Mouse (Mus musculus): ENCODE results near the gene Plppr1. TPM values are rescaled to one million over a fixed set of nuclear protein-coding genes. Genes with fewer than 3 reads are reported as not detected.
"Not testable (repeated sequence)": the region's sequence is repeated elsewhere in the genome, so short reads cannot be mapped to it uniquely, and the experiment has no call there.

The Plppr1 gene
- polyA plus RNA-seq, 1 experiment from 2014 or later: 4.6 TPM

- Histone ChIP-seq H3K27ac (no peak overlapping the region), H3K9me3 (no peaks in the 10 kb centered on the region), H3K4me3 (no peak overlapping the region)
These were observed 219.4 kb downstream of the Plppr1 start for GRCm38 (mm10) chr4:49278515-49278914.

GRCm38 (mm10) chr4:49284692-49285291, 225.7 kb downstream of the Plppr1 start:
- 89% methylated on average over 14 of the region's 15 CpGs for WGBS
- H3K4me3 ChIP-seq: no peak overlapping the region
- no peaks in the 10 kb centered on the region for H3K36me3 ChIP-seq (replicated peaks)
- H3K27me3 ChIP-seq (ENCODE audit: poor library complexity, severe bottlenecking): no peaks in the 10 kb centered on the region
- H3K4me1 ChIP-seq: peaks cover 5% of the 10 kb centered on the region; the same call in 1 of the 2 replicates
- DNase-seq (ENCODE audit: extremely low spot score, low spot score): no peak
- no peak overlapping the region for H3K27ac ChIP-seq
- H3K9me3 ChIP-seq: no peaks in the 10 kb centered on the region

More at GRCm38 (mm10) chr4:49278515-49278914, 219.4 kb downstream of the Plppr1 start:
- Histone ChIP-seq H3K27me3 (ENCODE audit: poor library complexity, severe bottlenecking) (no peaks in the 10 kb centered on the region), H3K4me1 (no peaks in the 10 kb centered on the region), H3K36me3 (replicated peaks) (no peaks in the 10 kb centered on the region)
- 92% methylated on average over 5 of the region's 5 CpGs for WGBS
- no peak for DNase-seq (ENCODE audit: extremely low spot score, low spot score)

- no peaks in the 10 kb centered on the region for H3K27me3 ChIP-seq (ENCODE audit: poor library complexity, severe bottlenecking)
- H3K4me1 ChIP-seq: peaks cover 5% of the 10 kb centered on the region; the same call in 1 of the 2 replicates
- H3K9me3 ChIP-seq: no peaks in the 10 kb centered on the region
- H3K36me3 ChIP-seq (replicated peaks): no peaks in the 10 kb centered on the region
- DNase-seq (ENCODE audit: extremely low spot score, low spot score): no peak
- 83% methylated on average over 15 of the region's 15 CpGs for WGBS
- H3K4me3 ChIP-seq: no peak overlapping the region
- no peak overlapping the region for H3K27ac ChIP-seq
These were observed 226.5 kb downstream of the Plppr1 start for GRCm38 (mm10) chr4:49285340-49286196.

GRCm38 (mm10) chr4:49286197-49286492, 227.1 kb downstream of the Plppr1 start:
- peaks cover 5% of the 10 kb centered on the region; the same call in 1 of the 2 replicates for H3K4me1 ChIP-seq
- 88% methylated on average over 4 of the region's 4 CpGs for WGBS
- H3K27me3 ChIP-seq (ENCODE audit: poor library complexity, severe bottlenecking): no peaks in the 10 kb centered on the region
- no peak overlapping the region for H3K4me3 ChIP-seq
- no peaks in the 10 kb centered on the region for H3K9me3 ChIP-seq
- DNase-seq (ENCODE audit: extremely low spot score, low spot score): no peak
- H3K36me3 ChIP-seq (replicated peaks): no peaks in the 10 kb centered on the region
- H3K27ac ChIP-seq: no peak overlapping the region

GRCm38 (mm10) chr4:49296434-49296833, 237.4 kb downstream of the Plppr1 start:
- Histone ChIP-seq H3K27me3 (ENCODE audit: poor library complexity, severe bottlenecking) (no peaks in the 10 kb centered on the region), H3K27ac (no peak overlapping the region), H3K36me3 (replicated peaks) (no peaks in the 10 kb centered on the region), H3K4me3 (no peak overlapping the region), H3K9me3 (no peaks in the 10 kb centered on the region), H3K4me1 (no peaks in the 10 kb centered on the region)
- WGBS: 86% methylated on average over 1 of the region's 1 CpGs
- no peak for DNase-seq (ENCODE audit: extremely low spot score, low spot score)

GRCm38 (mm10) chr4:49299576-49299975, 240.5 kb downstream of the Plppr1 start:
- H3K4me3 ChIP-seq: no peak overlapping the region
- H3K9me3 ChIP-seq: no peaks in the 10 kb centered on the region
- H3K27ac ChIP-seq: no peak overlapping the region
- H3K27me3 ChIP-seq (ENCODE audit: poor library complexity, severe bottlenecking): no peaks in the 10 kb centered on the region
- DNase-seq (ENCODE audit: extremely low spot score, low spot score): no peak
- no peaks in the 10 kb centered on the region for H3K4me1 ChIP-seq
- 44% methylated on average over 1 of the region's 1 CpGs for WGBS
- H3K36me3 ChIP-seq (replicated peaks): no peaks in the 10 kb centered on the region

GRCm38 (mm10) chr4:49321903-49322635, 263.0 kb downstream of the Plppr1 start:
- 61% methylated on average over 6 of the region's 6 CpGs for WGBS
- Histone ChIP-seq H3K27me3 (ENCODE audit: poor library complexity, severe bottlenecking) (no peaks in the 10 kb centered on the region), H3K4me1 (no peaks in the 10 kb centered on the region), H3K4me3 (no peak overlapping the region), H3K27ac (no peak overlapping the region), H3K9me3 (no peaks in the 10 kb centered on the region), H3K36me3 (replicated peaks) (no peaks in the 10 kb centered on the region)
- DNase-seq (ENCODE audit: extremely low spot score, low spot score): no peak

GRCm38 (mm10) chr4:49337949-49338348, 278.9 kb downstream of the Plppr1 start:
- H3K36me3 ChIP-seq (replicated peaks); DNase-seq (ENCODE audit: extremely low spot score, low spot score); H3K27me3 ChIP-seq (ENCODE audit: poor library complexity, severe bottlenecking); H3K27ac ChIP-seq; H3K9me3 ChIP-seq; H3K4me3 ChIP-seq; H3K4me1 ChIP-seq: not testable (repeated sequence)
- 91% methylated on average over 3 of the region's 4 CpGs for WGBS

GRCm38 (mm10) chr4:49340091-49340490, 281.0 kb downstream of the Plppr1 start:
- H3K4me1 ChIP-seq; H3K9me3 ChIP-seq; DNase-seq (ENCODE audit: extremely low spot score, low spot score); H3K36me3 ChIP-seq (replicated peaks); H3K4me3 ChIP-seq; H3K27me3 ChIP-seq (ENCODE audit: poor library complexity, severe bottlenecking); H3K27ac ChIP-seq: not testable (repeated sequence)
- 85% methylated on average over 3 of the region's 3 CpGs for WGBS

- H3K27ac ChIP-seq; H3K4me1 ChIP-seq; H3K9me3 ChIP-seq; H3K36me3 ChIP-seq (replicated peaks); DNase-seq (ENCODE audit: extremely low spot score, low spot score); H3K4me3 ChIP-seq; H3K27me3 ChIP-seq (ENCODE audit: poor library complexity, severe bottlenecking): not testable (repeated sequence)
- WGBS: 76% methylated on average over 1 of the region's 1 CpGs
These were observed 288.9 kb downstream of the Plppr1 start for GRCm38 (mm10) chr4:49348001-49348400.

GRCm38 (mm10) chr4:49348677-49349076, 289.6 kb downstream of the Plppr1 start:
- H3K36me3 ChIP-seq (replicated peaks): no peaks in the 10 kb centered on the region
- H3K27ac ChIP-seq: no peak overlapping the region
- H3K27me3 ChIP-seq (ENCODE audit: poor library complexity, severe bottlenecking): no peaks in the 10 kb centered on the region
- WGBS: 51% methylated on average over 2 of the region's 2 CpGs
- no peak overlapping the region for H3K4me3 ChIP-seq
- no peak for DNase-seq (ENCODE audit: extremely low spot score, low spot score)
- H3K9me3 ChIP-seq: no peaks in the 10 kb centered on the region
- no peaks in the 10 kb centered on the region for H3K4me1 ChIP-seq

GRCm38 (mm10) chr4:49350470-49350869, 291.4 kb downstream of the Plppr1 start:
- WGBS: 89% methylated on average over 4 of the region's 4 CpGs

GRCm38 (mm10) chr4:49357097-49357496, 298.0 kb downstream of the Plppr1 start:
- no peak overlapping the region for H3K4me3 ChIP-seq
- H3K9me3 ChIP-seq: peaks cover 7% of the 10 kb centered on the region
- no peaks in the 10 kb centered on the region for H3K36me3 ChIP-seq (replicated peaks)
- no peaks in the 10 kb centered on the region for H3K4me1 ChIP-seq
- 80% methylated on average over 2 of the region's 2 CpGs for WGBS
- no peak overlapping the region for H3K27ac ChIP-seq
- no peak for DNase-seq (ENCODE audit: extremely low spot score, low spot score)
- H3K27me3 ChIP-seq (ENCODE audit: poor library complexity, severe bottlenecking): no peaks in the 10 kb centered on the region

More at GRCm38 (mm10) chr4:49350470-49350869, 291.4 kb downstream of the Plppr1 start:
- Histone ChIP-seq H3K9me3 (no peaks in the 10 kb centered on the region), H3K4me3 (no peak overlapping the region), H3K27ac (no peak overlapping the region), H3K4me1 (no peaks in the 10 kb centered on the region), H3K27me3 (ENCODE audit: poor library complexity, severe bottlenecking) (no peaks in the 10 kb centered on the region), H3K36me3 (replicated peaks) (no peaks in the 10 kb centered on the region)
- DNase-seq (ENCODE audit: extremely low spot score, low spot score): no peak

Measured in forebrain, embryonic 10.5 days (tissue).